Mouse (Mus musculus) CH12.LX (cell line): Measurements from ENCODE around the gene Slc47a1. TPM values are rescaled to one million over a fixed set of nuclear protein-coding genes. Genes with fewer than 3 reads are reported as not detected.
A peak's percentile ranks its signal among the peaks of the same experiment; 100 is the strongest.

Experiments used
- DNase-seq: peaks from one replicate; pipeline ENCODE4 v3.0.0-alpha.2; 2013; ENCODE audit errors: extremely low read depth
- H3K27ac ChIP-seq: 2 replicates; pipeline ENCODE4 v1.5.1; 2012; ENCODE audit warnings: low read depth, mild to moderate bottlenecking, control low read depth, moderate library complexity; ENCODE audit not compliant: insufficient read depth
- H3K27me3 ChIP-seq: replicated peaks from 2 replicates; pipeline ENCODE3; 2012; ENCODE audit warnings: inconsistent platforms
- H3K36me3 ChIP-seq, 2 experiments: replicated peaks in 1 of 2; 2 replicates each; pipeline versions ENCODE3 to v1.6.1; 2012; ENCODE audit warnings: inconsistent platforms in 1 of 2, low read length in 1 of 2, mild to moderate bottlenecking in 1 of 2, mixed read lengths in 1 of 2, moderate library complexity in 1 of 2; ENCODE audit not compliant: control insufficient read depth in 1 of 2, insufficient read depth in 1 of 2
- H3K4me1 ChIP-seq, 2 experiments: 2 replicates each; pipeline ENCODE4 v1.6.1; 2012; ENCODE audit warnings: inconsistent platforms in 1 of 2, moderate library complexity in 1 of 2; ENCODE audit not compliant: insufficient read depth in 2 of 2, control insufficient read depth in 1 of 2
- H3K4me2 ChIP-seq: 2 replicates; pipeline ENCODE4 v1.6.1; 2012; ENCODE audit warnings: low read depth, mild to moderate bottlenecking, control low read depth; ENCODE audit not compliant: poor library complexity, insufficient read depth, severe bottlenecking
- H3K4me3 ChIP-seq, 3 experiments: fragments of 150-350 bp in 1 of 3; sonication (generic) in 1 of 3; replicated peaks in 1 of 3; 2 replicates each; pipeline versions ENCODE3 to v1.5.1; 2011 to 2012; ENCODE audit warnings: low read depth in 2 of 3, low read length in 2 of 3, mild to moderate bottlenecking in 2 of 3, moderate library complexity in 2 of 3, control low read depth in 1 of 3, improper control_type of control experiment in 1 of 3, inconsistent platforms in 1 of 3, mixed read lengths in 1 of 3; ENCODE audit not compliant: poor library complexity in 1 of 3
- H3K79me2 ChIP-seq: replicated peaks from 2 replicates; pipeline ENCODE4 v1.6.1; 2012; ENCODE audit warnings: mild to moderate bottlenecking, moderate library complexity; ENCODE audit not compliant: control insufficient read depth, poor library complexity, insufficient read depth, severe bottlenecking; ENCODE audit errors: extremely low read depth
- H3K9ac ChIP-seq: 2 replicates; pipeline ENCODE4 v1.6.1; 2012; ENCODE audit warnings: low read depth, mild to moderate bottlenecking, control low read depth, moderate library complexity; ENCODE audit not compliant: insufficient read depth
- H3K9me3 ChIP-seq: replicated peaks from 2 replicates; pipeline ENCODE3; 2012; ENCODE audit warnings: low read length, inconsistent platforms, mixed read lengths
- BHLHE40 ChIP-seq: IDR thresholded peaks from 2 replicates; pipeline ENCODE4 v1.6.1; 2011; ENCODE audit warnings: mild to moderate bottlenecking, low read depth, low read length, improper control_type of control experiment
- CHD1 ChIP-seq: IDR thresholded peaks from 2 replicates; pipeline ENCODE4 v1.6.1; 2012; ENCODE audit warnings: low read depth, low read length, improper control_type of control experiment, inconsistent platforms
- CHD2 ChIP-seq: IDR thresholded peaks from 2 replicates; pipeline ENCODE4 v1.6.1; 2011; ENCODE audit warnings: low read length, improper control_type of control experiment
- CTCF ChIP-seq, 2 experiments: IDR thresholded peaks in 1 of 2; conservative IDR thresholded peaks in 1 of 2; 2 replicates each; pipeline ENCODE4 v1.5.1; 2011 to 2012; ENCODE audit warnings: low read depth in 2 of 2, low read length in 2 of 2, improper control_type of control experiment in 1 of 2, inconsistent platforms in 1 of 2, mild to moderate bottlenecking in 1 of 2, moderate library complexity in 1 of 2
- E2F4 ChIP-seq: IDR thresholded peaks from 2 replicates; pipeline ENCODE4 v1.6.1; 2011; ENCODE audit warnings: low read depth, low read length, improper control_type of control experiment; ENCODE audit not compliant: insufficient replicate concordance
- ELF1 ChIP-seq: IDR thresholded peaks from 2 replicates; pipeline ENCODE4 v1.6.1; 2014; ENCODE audit warnings: low read depth, mild to moderate bottlenecking, inconsistent platforms, low read length, improper control_type of control experiment
- EP300 ChIP-seq: IDR thresholded peaks from 2 replicates; pipeline ENCODE4 v1.6.1; 2011; ENCODE audit warnings: low read length, improper control_type of control experiment
- ETS1 ChIP-seq: conservative IDR thresholded peaks from 2 replicates; pipeline ENCODE4 v1.6.1; 2012; ENCODE audit warnings: low read depth, mild to moderate bottlenecking, inconsistent platforms, low read length, improper control_type of control experiment, moderate library complexity
- GABPA ChIP-seq: IDR thresholded peaks from 2 replicates; pipeline ENCODE4 v1.6.1; 2012; ENCODE audit warnings: low read depth, low read length, improper control_type of control experiment, inconsistent platforms; ENCODE audit not compliant: insufficient replicate concordance
- HCFC1 ChIP-seq: IDR thresholded peaks from 2 replicates; pipeline ENCODE4 v1.6.1; 2012; ENCODE audit warnings: low read depth, mild to moderate bottlenecking, inconsistent platforms, low read length, improper control_type of control experiment
- IRF4 ChIP-seq: IDR thresholded peaks from 2 replicates; pipeline ENCODE4 v1.6.1; 2014; ENCODE audit warnings: low read depth, mild to moderate bottlenecking, inconsistent platforms, low read length, improper control_type of control experiment
- JUN ChIP-seq: IDR thresholded peaks from 2 replicates; pipeline ENCODE4 v1.6.1; 2011; ENCODE audit warnings: low read depth, mild to moderate bottlenecking, low read length, improper control_type of control experiment, moderate library complexity; ENCODE audit not compliant: insufficient read depth
- JUND ChIP-seq: conservative IDR thresholded peaks from 2 replicates; pipeline ENCODE4 v1.6.1; 2011; ENCODE audit warnings: low read depth, low read length, improper control_type of control experiment
- KAT2A ChIP-seq: IDR thresholded peaks from 2 replicates; pipeline ENCODE4 v1.6.1; 2012; ENCODE audit warnings: low read length, improper control_type of control experiment, inconsistent platforms; ENCODE audit not compliant: insufficient replicate concordance
- MAFK ChIP-seq: IDR thresholded peaks from 2 replicates; pipeline ENCODE4 v1.6.1; 2011; ENCODE audit warnings: low read length, improper control_type of control experiment; ENCODE audit not compliant: insufficient replicate concordance
- MAX ChIP-seq: IDR thresholded peaks from 2 replicates; pipeline ENCODE4 v1.6.1; 2011; ENCODE audit warnings: low read length, improper control_type of control experiment
- MAZ ChIP-seq: IDR thresholded peaks from 2 replicates; pipeline ENCODE4 v1.6.1; 2012; ENCODE audit warnings: low read depth, mild to moderate bottlenecking, inconsistent platforms, low read length, improper control_type of control experiment, moderate library complexity
- MEF2A ChIP-seq: IDR thresholded peaks from 2 replicates; pipeline ENCODE4 v1.6.1; 2014; ENCODE audit warnings: low read depth, mild to moderate bottlenecking, inconsistent platforms, low read length, improper control_type of control experiment, borderline replicate concordance
- MXI1 ChIP-seq: IDR thresholded peaks from 2 replicates; pipeline ENCODE4 v1.6.1; 2011; ENCODE audit warnings: mild to moderate bottlenecking, low read depth, low read length, improper control_type of control experiment
- MYC ChIP-seq: IDR thresholded peaks from 2 replicates; pipeline ENCODE4 v1.6.1; 2011; ENCODE audit warnings: low read depth, mild to moderate bottlenecking, improper control_type of control experiment, low read length
- NELFE ChIP-seq: IDR thresholded peaks from 2 replicates; pipeline ENCODE4 v1.6.1; 2011; ENCODE audit warnings: low read depth, low read length, improper control_type of control experiment
- NRF1 ChIP-seq: IDR thresholded peaks from 2 replicates; pipeline ENCODE4 v1.6.1; 2014; ENCODE audit warnings: low read depth, mild to moderate bottlenecking, inconsistent platforms, low read length, improper control_type of control experiment, moderate library complexity
- PAX5 ChIP-seq: IDR thresholded peaks from 2 replicates; pipeline ENCODE4 v1.6.1; 2012; ENCODE audit warnings: low read length, inconsistent platforms, mixed read lengths
- POLR2A ChIP-seq: IDR thresholded peaks from 2 replicates; pipeline ENCODE4 v1.6.1; 2011; ENCODE audit warnings: low read depth, mild to moderate bottlenecking, improper control_type of control experiment, low read length
- POLR2AphosphoS2 ChIP-seq: IDR thresholded peaks from 2 replicates; pipeline ENCODE4 v1.6.1; 2011; ENCODE audit warnings: low read depth, low read length, improper control_type of control experiment
- RAD21 ChIP-seq: IDR thresholded peaks from 2 replicates; pipeline ENCODE4 v1.6.1; 2011; ENCODE audit warnings: low read depth, mild to moderate bottlenecking, low read length, improper control_type of control experiment, moderate library complexity
- RCOR1 ChIP-seq: conservative IDR thresholded peaks from 2 replicates; pipeline ENCODE4 v1.6.1; 2012; ENCODE audit warnings: low read depth, mild to moderate bottlenecking, inconsistent platforms, low read length, improper control_type of control experiment
- SIN3A ChIP-seq: IDR thresholded peaks from 2 replicates; pipeline ENCODE4 v1.6.1; 2012; ENCODE audit warnings: low read length, improper control_type of control experiment, inconsistent platforms
- SMC3 ChIP-seq: IDR thresholded peaks from 2 replicates; pipeline ENCODE4 v1.6.1; 2011; ENCODE audit warnings: low read depth, low read length, improper control_type of control experiment
- TBP ChIP-seq: conservative IDR thresholded peaks from 2 replicates; pipeline ENCODE4 v1.6.1; 2011; ENCODE audit warnings: low read depth, low read length, improper control_type of control experiment
- TCF12 ChIP-seq: IDR thresholded peaks from 2 replicates; pipeline ENCODE4 v1.6.1; 2014; ENCODE audit warnings: low read depth, mild to moderate bottlenecking, inconsistent platforms, low read length, improper control_type of control experiment
- UBTF ChIP-seq: IDR thresholded peaks from 2 replicates; pipeline ENCODE4 v1.6.1; 2012; ENCODE audit warnings: low read depth, mild to moderate bottlenecking, inconsistent platforms, low read length, improper control_type of control experiment, moderate library complexity
- USF1 ChIP-seq: IDR thresholded peaks from 2 replicates; pipeline ENCODE4 v1.6.1; 2014; ENCODE audit warnings: low read depth, mild to moderate bottlenecking, inconsistent platforms, low read length, improper control_type of control experiment
- USF2 ChIP-seq: conservative IDR thresholded peaks from 2 replicates; pipeline ENCODE4 v1.6.1; 2011; ENCODE audit warnings: low read depth, low read length, improper control_type of control experiment
- ZC3H11A ChIP-seq: IDR thresholded peaks from 2 replicates; pipeline ENCODE4 v1.6.1; 2012; ENCODE audit warnings: low read depth, mild to moderate bottlenecking, inconsistent platforms, low read length, improper control_type of control experiment
- ZKSCAN1 ChIP-seq: IDR thresholded peaks from 2 replicates; pipeline ENCODE4 v1.6.1; 2012; ENCODE audit warnings: low read depth, inconsistent platforms, low read length, improper control_type of control experiment, borderline replicate concordance
- ZMIZ1 ChIP-seq: IDR thresholded peaks from 2 replicates; pipeline ENCODE4 v1.6.1; 2012; ENCODE audit warnings: low read depth, mild to moderate bottlenecking, inconsistent platforms, low read length, improper control_type of control experiment
- ZNF384 ChIP-seq: IDR thresholded peaks from 2 replicates; pipeline ENCODE4 v1.6.1; 2012; ENCODE audit warnings: low read depth, low read length, improper control_type of control experiment, inconsistent platforms
- dilution Hi-C: fragments of 300-500 bp; cut with MboI; formaldehyde crosslinking; loops from 2 replicates; pipeline ENCODE4 v1.14.3; 2020; ENCODE audit warnings: low sequenced_read_pairs; ENCODE audit not compliant: extremely low pct_unique_long_range_greater_than_20kb, extremely low pct_ligation_motif_present
- in situ Hi-C: fragments of 300-500 bp; cut with MboI; formaldehyde crosslinking; loops from 3 replicates; pipeline ENCODE4 v1.14.3; 2019; ENCODE audit warnings: low sequenced_read_pairs, low pct_ligation_motif_present, low pct_unique_long_range_greater_than_20kb, mixed read lengths
- polyA plus RNA-seq: library from polyadenylated mRNA; unstranded; fragments of >175 nt; gene quantifications from 2 replicates; pipeline ENCODE4 v1.2.1, GENCODE M21; 2012; ENCODE audit warnings: low read depth; ENCODE audit not compliant: insufficient read length
- total RNA-seq, 2 experiments: library from RNA; depleted of rRNA; stranded (reverse); fragments of 300-350 nt in 1 of 2; fragments of >200 nt in 1 of 2; gene quantifications; 2 replicates each; pipeline ENCODE4 v1.2.3; 2012 to 2014

Slc47a1 gene
- total and polyA plus RNA-seq, 3 experiments = 24.3 to 46.4 (median 29.3) TPM

DNA sequence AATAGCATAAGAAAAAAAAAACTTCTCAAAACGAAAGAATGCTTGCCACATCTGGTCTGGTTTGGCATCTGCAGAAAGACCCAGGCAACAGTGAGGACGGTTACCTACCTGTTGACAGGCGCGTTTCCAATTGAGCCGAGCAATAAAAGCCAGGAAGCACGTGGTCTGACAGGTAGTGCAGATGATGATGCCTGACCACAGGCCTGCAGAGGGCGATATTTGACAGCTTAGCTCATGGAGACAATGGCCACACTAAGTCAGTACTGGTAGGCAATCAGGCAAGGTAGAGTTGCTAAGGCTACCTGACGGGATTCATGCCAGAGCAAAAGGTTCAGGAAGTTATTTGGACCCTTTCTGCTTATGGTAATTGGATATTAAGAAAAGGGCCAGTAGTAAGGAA, 28.8 kb downstream of the Slc47a1 start:
- Histone ChIP-seq H3K4me1 (no peaks in the 10 kb centered on the region), H3K9me3 (no peaks in the 10 kb centered on the region), H3K36me3 (peaks cover 18 to 81% of the 10 kb centered on the region in 2 experiments), H3K27ac (no peak overlapping the region), H3K4me2 (no peak overlapping the region), H3K9ac (no peak overlapping the region), H3K4me3 (no peak overlapping the region), H3K79me2 (no peaks in the 10 kb centered on the region), H3K27me3 (peaks cover 2% of the 10 kb centered on the region)
- in situ Hi-C loops = no loop called here
- DNase-seq = peak; percentile 87
- dilution Hi-C loops = no loop called here
- TF ChIP-seq MXI1 (peak; percentile 94), ZKSCAN1 (no peak), CTCF (conservative IDR thresholded peaks at IDR 0.05 in 1 of 2, IDR thresholded peaks at IDR 0.05 in 1 of 2; ENCODE audit: low read depth in 2 of 2, low read length in 2 of 2) (peak; percentile 66 to 96), SMC3 (peak; percentile 92), USF1 (peak; percentile 65), JUND (no peak), UBTF (no peak), ZMIZ1 (no peak), RCOR1 (no peak), RAD21 (peak; percentile 92), CHD1 (no peak), SIN3A (peak; percentile 80), JUN (no peak), MEF2A (0 out of 2 replicates have a peak, but pooled peaks have one; percentile 27), E2F4 (no peak), TBP (no peak), MYC (peak; percentile 99), EP300 (no peak), ZC3H11A (peak; percentile 18; the same call in 1 of the 2 replicates), POLR2A (no peak), HCFC1 (no peak), IRF4 (no peak), MAFK (no peak), KAT2A (no peak), BHLHE40 (peak; percentile 55), MAX (peak; percentile 99), ZNF384 (no peak), POLR2AphosphoS2 (no peak), ETS1 (no peak), NRF1 (no peak), PAX5 (no peak), USF2 (peak; percentile 38), NELFE (peak; percentile 5; the same call in 1 of the 2 replicates), TCF12 (no peak), MAZ (no peak), CHD2 (no peak), GABPA (no peak), ELF1 (peak; percentile 40; the same call in 1 of the 2 replicates)
